Mouse (Mus musculus): ENCODE results near the gene Ccdc177. TPM values are rescaled to one million over a fixed set of nuclear protein-coding genes. Genes with fewer than 3 reads are reported as not detected.
A peak's percentile ranks its signal among the peaks of the same experiment; 100 is the strongest.
"Not testable (repeated sequence)": the region's sequence is repeated elsewhere in the genome, so short reads cannot be mapped to it uniquely, and the experiment has no call there.

Gene Ccdc177
- polyA plus RNA-seq, 1 experiment from 2014 or later = not detected

GRCm38 (mm10) chr12:80789276-80789675 is 28.8 kb upstream of the Ccdc177 start:
- H3K9ac ChIP-seq (ENCODE audit: low read depth, low read length) = peak overlapping the region; percentile 62; the same call in 1 of the 2 replicates
- WGBS (ENCODE audit: insufficient replicate concordance) = 79% methylated on average over 4 of the region's 4 CpGs
- not testable (repeated sequence) for H3K36me3 ChIP-seq (ENCODE audit: control insufficient read depth, insufficient read depth, low read length); ATAC-seq (replicated peaks; ENCODE audit: insufficient number of reproducible peaks, low FRiP score, low TSS enrichment); H3K27me3 ChIP-seq (ENCODE audit: control insufficient read depth, insufficient read depth, low read length); H3K4me3 ChIP-seq (ENCODE audit: low read depth, low read length); H3K27ac ChIP-seq (ENCODE audit: low read depth, low read length); H3K9me3 ChIP-seq (replicated peaks; ENCODE audit: control insufficient read depth, low read length)
- peak overlapping the region; percentile 75; the same call in 1 of the 2 replicates for H3K4me2 ChIP-seq
- H3K4me1 ChIP-seq (ENCODE audit: control insufficient read depth, insufficient read depth, low read length) = peaks cover 21% of the 10 kb centered on the region

GRCm38 (mm10) chr12:80788188-80788587 is 27.7 kb upstream of the Ccdc177 start:
- 85% methylated on average over 3 of the region's 3 CpGs for WGBS (ENCODE audit: insufficient replicate concordance)
- Histone ChIP-seq H3K27ac (ENCODE audit: low read depth, low read length) (no peak overlapping the region), H3K4me1 (ENCODE audit: control insufficient read depth, insufficient read depth, low read length) (peaks cover 21% of the 10 kb centered on the region), H3K27me3 (ENCODE audit: control insufficient read depth, insufficient read depth, low read length) (no peaks in the 10 kb centered on the region), H3K9ac (ENCODE audit: low read depth, low read length) (no peak overlapping the region), H3K4me3 (ENCODE audit: low read depth, low read length) (no peak overlapping the region), H3K4me2 (no peak overlapping the region), H3K36me3 (ENCODE audit: control insufficient read depth, insufficient read depth, low read length) (no peaks in the 10 kb centered on the region), H3K9me3 (replicated peaks; ENCODE audit: control insufficient read depth, low read length) (no peaks in the 10 kb centered on the region)
- no peak for ATAC-seq (replicated peaks; ENCODE audit: insufficient number of reproducible peaks, low FRiP score, low TSS enrichment)

GRCm38 (mm10) chr12:80787604-80788003 is 27.1 kb upstream of the Ccdc177 start:
- H3K9ac ChIP-seq (ENCODE audit: low read depth, low read length) = no peak overlapping the region
- no peaks in the 10 kb centered on the region for H3K27me3 ChIP-seq (ENCODE audit: control insufficient read depth, insufficient read depth, low read length)
- H3K4me1 ChIP-seq (ENCODE audit: control insufficient read depth, insufficient read depth, low read length) = peaks cover 18% of the 10 kb centered on the region
- H3K4me2 ChIP-seq = no peak overlapping the region; the same call in 1 of the 2 replicates
- no peak overlapping the region for H3K4me3 ChIP-seq (ENCODE audit: low read depth, low read length)
- no peak overlapping the region for H3K27ac ChIP-seq (ENCODE audit: low read depth, low read length)
- WGBS (ENCODE audit: insufficient replicate concordance) = 32% methylated on average over 11 of the region's 11 CpGs
- H3K36me3 ChIP-seq (ENCODE audit: control insufficient read depth, insufficient read depth, low read length) = no peaks in the 10 kb centered on the region
- no peak for ATAC-seq (replicated peaks; ENCODE audit: insufficient number of reproducible peaks, low FRiP score, low TSS enrichment)
- no peaks in the 10 kb centered on the region for H3K9me3 ChIP-seq (replicated peaks; ENCODE audit: control insufficient read depth, low read length)

- H3K27ac ChIP-seq (ENCODE audit: low read depth, low read length) = no peak overlapping the region
- no peak overlapping the region for H3K4me2 ChIP-seq
- H3K4me1 ChIP-seq (ENCODE audit: control insufficient read depth, insufficient read depth, low read length) = peaks cover 11% of the 10 kb centered on the region
- no peaks in the 10 kb centered on the region for H3K9me3 ChIP-seq (replicated peaks; ENCODE audit: control insufficient read depth, low read length)
- WGBS (ENCODE audit: insufficient replicate concordance) = 61% methylated on average over 1 of the region's 1 CpGs
- no peak for ATAC-seq (replicated peaks; ENCODE audit: insufficient number of reproducible peaks, low FRiP score, low TSS enrichment)
- H3K27me3 ChIP-seq (ENCODE audit: control insufficient read depth, insufficient read depth, low read length) = no peaks in the 10 kb centered on the region
- H3K36me3 ChIP-seq (ENCODE audit: control insufficient read depth, insufficient read depth, low read length) = no peaks in the 10 kb centered on the region
- no peak overlapping the region for H3K4me3 ChIP-seq (ENCODE audit: low read depth, low read length)
- no peak overlapping the region for H3K9ac ChIP-seq (ENCODE audit: low read depth, low read length)
Measured at GRCm38 (mm10) chr12:80786591-80786990, 26.1 kb upstream of the Ccdc177 start.

GRCm38 (mm10) chr12:80785597-80785996 is 25.1 kb upstream of the Ccdc177 start:
- Histone ChIP-seq H3K4me1 (ENCODE audit: control insufficient read depth, insufficient read depth, low read length) (peaks cover 11% of the 10 kb centered on the region), H3K4me3 (ENCODE audit: low read depth, low read length) (no peak overlapping the region), H3K36me3 (ENCODE audit: control insufficient read depth, insufficient read depth, low read length) (no peaks in the 10 kb centered on the region), H3K9me3 (replicated peaks; ENCODE audit: control insufficient read depth, low read length) (no peaks in the 10 kb centered on the region), H3K4me2 (no peak overlapping the region), H3K27ac (ENCODE audit: low read depth, low read length) (no peak overlapping the region), H3K27me3 (ENCODE audit: control insufficient read depth, insufficient read depth, low read length) (no peaks in the 10 kb centered on the region), H3K9ac (ENCODE audit: low read depth, low read length) (no peak overlapping the region)
- 92% methylated on average over 4 of the region's 4 CpGs for WGBS (ENCODE audit: insufficient replicate concordance)
- ATAC-seq (replicated peaks; ENCODE audit: insufficient number of reproducible peaks, low FRiP score, low TSS enrichment) = no peak

GRCm38 (mm10) chr12:80785005-80785404 is 24.5 kb upstream of the Ccdc177 start:
- no peak overlapping the region for H3K27ac ChIP-seq (ENCODE audit: low read depth, low read length)
- 71% methylated on average over 5 of the region's 5 CpGs for WGBS (ENCODE audit: insufficient replicate concordance)
- H3K4me3 ChIP-seq (ENCODE audit: low read depth, low read length) = no peak overlapping the region
- no peak overlapping the region for H3K9ac ChIP-seq (ENCODE audit: low read depth, low read length)
- peaks cover 11% of the 10 kb centered on the region for H3K4me1 ChIP-seq (ENCODE audit: control insufficient read depth, insufficient read depth, low read length)
- no peaks in the 10 kb centered on the region for H3K9me3 ChIP-seq (replicated peaks; ENCODE audit: control insufficient read depth, low read length)
- no peaks in the 10 kb centered on the region for H3K36me3 ChIP-seq (ENCODE audit: control insufficient read depth, insufficient read depth, low read length)
- H3K4me2 ChIP-seq = no peak overlapping the region
- ATAC-seq (replicated peaks; ENCODE audit: insufficient number of reproducible peaks, low FRiP score, low TSS enrichment) = no peak
- H3K27me3 ChIP-seq (ENCODE audit: control insufficient read depth, insufficient read depth, low read length) = no peaks in the 10 kb centered on the region

- WGBS (ENCODE audit: insufficient replicate concordance) = 68% methylated on average over 1 of the region's 1 CpGs
- Histone ChIP-seq H3K36me3 (ENCODE audit: control insufficient read depth, insufficient read depth, low read length) (no peaks in the 10 kb centered on the region), H3K4me3 (ENCODE audit: low read depth, low read length) (no peak overlapping the region), H3K9ac (ENCODE audit: low read depth, low read length) (no peak overlapping the region), H3K4me1 (ENCODE audit: control insufficient read depth, insufficient read depth, low read length) (peaks cover 7% of the 10 kb centered on the region), H3K27me3 (ENCODE audit: control insufficient read depth, insufficient read depth, low read length) (no peaks in the 10 kb centered on the region), H3K9me3 (replicated peaks; ENCODE audit: control insufficient read depth, low read length) (no peaks in the 10 kb centered on the region), H3K27ac (ENCODE audit: low read depth, low read length) (no peak overlapping the region), H3K4me2 (no peak overlapping the region)
- no peak for ATAC-seq (replicated peaks; ENCODE audit: insufficient number of reproducible peaks, low FRiP score, low TSS enrichment)
Measured at GRCm38 (mm10) chr12:80783889-80784288, 23.4 kb upstream of the Ccdc177 start.

- Histone ChIP-seq H3K36me3 (ENCODE audit: control insufficient read depth, insufficient read depth, low read length) (no peaks in the 10 kb centered on the region), H3K4me3 (ENCODE audit: low read depth, low read length) (no peak overlapping the region), H3K27ac (ENCODE audit: low read depth, low read length) (no peak overlapping the region), H3K4me2 (no peak overlapping the region), H3K4me1 (ENCODE audit: control insufficient read depth, insufficient read depth, low read length) (peaks cover 12% of the 10 kb centered on the region), H3K9me3 (replicated peaks; ENCODE audit: control insufficient read depth, low read length) (no peaks in the 10 kb centered on the region), H3K9ac (ENCODE audit: low read depth, low read length) (no peak overlapping the region), H3K27me3 (ENCODE audit: control insufficient read depth, insufficient read depth, low read length) (no peaks in the 10 kb centered on the region)
- no peak for ATAC-seq (replicated peaks; ENCODE audit: insufficient number of reproducible peaks, low FRiP score, low TSS enrichment)
- 46% methylated on average over 3 of the region's 3 CpGs for WGBS (ENCODE audit: insufficient replicate concordance)
Measured at GRCm38 (mm10) chr12:80782892-80783291, 22.4 kb upstream of the Ccdc177 start.

GRCm38 (mm10) chr12:80782190-80782589 is 21.7 kb upstream of the Ccdc177 start:
- 32% methylated on average over 3 of the region's 3 CpGs for WGBS (ENCODE audit: insufficient replicate concordance)
- peaks cover 11% of the 10 kb centered on the region for H3K4me1 ChIP-seq (ENCODE audit: control insufficient read depth, insufficient read depth, low read length)
- no peaks in the 10 kb centered on the region for H3K9me3 ChIP-seq (replicated peaks; ENCODE audit: control insufficient read depth, low read length)

More at GRCm38 (mm10) chr12:80782190-80782589, 21.7 kb upstream of the Ccdc177 start:
- H3K9ac ChIP-seq (ENCODE audit: low read depth, low read length) = no peak overlapping the region
- no peak overlapping the region for H3K4me3 ChIP-seq (ENCODE audit: low read depth, low read length)
- no peaks in the 10 kb centered on the region for H3K36me3 ChIP-seq (ENCODE audit: control insufficient read depth, insufficient read depth, low read length)
- no peak overlapping the region for H3K4me2 ChIP-seq
- no peak overlapping the region for H3K27ac ChIP-seq (ENCODE audit: low read depth, low read length)
- ATAC-seq (replicated peaks; ENCODE audit: insufficient number of reproducible peaks, low FRiP score, low TSS enrichment) = no peak
- no peaks in the 10 kb centered on the region for H3K27me3 ChIP-seq (ENCODE audit: control insufficient read depth, insufficient read depth, low read length)
